Mouse (Mus musculus): Measurements from ENCODE around the gene AF067063. TPM values are rescaled to one million over a fixed set of nuclear protein-coding genes. Genes with fewer than 3 reads are reported as not detected.
A peak's percentile ranks its signal among the peaks of the same experiment; 100 is the strongest.

Gene AF067063
- polyA plus RNA-seq, 2 experiments = not detected

DNA sequence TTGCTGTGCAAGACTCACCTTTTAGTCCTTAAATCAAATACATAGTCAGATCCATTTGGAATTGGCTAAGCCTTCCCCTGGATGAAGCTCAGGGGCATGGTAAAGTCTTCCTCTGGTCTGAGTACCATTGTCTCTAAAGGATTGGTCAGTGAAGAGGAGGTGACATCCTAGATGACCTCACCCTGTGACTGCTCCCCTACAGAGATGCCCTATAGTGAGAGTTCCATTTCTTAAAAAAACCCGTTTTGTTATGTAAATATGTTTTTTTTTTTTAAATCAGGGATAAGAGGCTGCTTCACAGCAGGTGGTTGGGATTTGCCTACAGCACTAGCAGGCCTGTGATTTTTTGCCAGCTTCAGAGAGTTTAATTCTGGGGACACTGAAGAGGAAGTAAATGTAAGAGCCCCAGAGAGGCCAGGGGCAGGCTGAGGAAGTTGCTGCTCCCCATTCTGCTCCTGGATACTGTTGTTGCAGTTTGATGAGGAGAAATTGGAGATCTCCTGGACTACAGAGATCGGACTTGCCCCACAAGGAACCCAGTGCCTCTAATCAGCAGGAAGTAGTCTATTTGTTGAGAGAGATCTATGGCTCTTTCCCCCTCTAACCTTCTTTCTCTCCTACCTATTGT lies 12.3 kb downstream of the AF067063 start:
- 14% methylated on average over 2 of the region's 2 CpGs for WGBS
- no peak overlapping the region for H3K27ac ChIP-seq (replicated peaks; ENCODE audit: low read depth, low read length)
- no peak for TF ChIP-seq POLR2A (IDR thresholded peaks at IDR 0.05; ENCODE audit: borderline replicate concordance, extremely low read depth, insufficient read depth, insufficient read length)
- H3K36me3 ChIP-seq (ENCODE audit: control insufficient read depth, insufficient read depth, low read length) = no peaks in the 10 kb centered on the region
- H3K4me1 ChIP-seq (ENCODE audit: control insufficient read depth, insufficient read depth, low read length) = no peaks in the 10 kb centered on the region
- no peaks in the 10 kb centered on the region for H3K27me3 ChIP-seq (ENCODE audit: control insufficient read depth, insufficient read depth, low read length)
- H3K4me3 ChIP-seq (replicated peaks; ENCODE audit: low read length) = no peak overlapping the region
- H3K9me3 ChIP-seq (ENCODE audit: control insufficient read depth, low read length) = no peaks in the 10 kb centered on the region
- ATAC-seq (ENCODE audit: low FRiP score, low read depth) (no peak), DNase-seq (ENCODE audit: low spot score) (no peak)
- H3K4me2 ChIP-seq (replicated peaks; ENCODE audit: low read depth, low read length, severe bottlenecking) = no peak overlapping the region
- no peak overlapping the region for H3K9ac ChIP-seq (ENCODE audit: low read depth, low read length, severe bottlenecking)

DNA sequence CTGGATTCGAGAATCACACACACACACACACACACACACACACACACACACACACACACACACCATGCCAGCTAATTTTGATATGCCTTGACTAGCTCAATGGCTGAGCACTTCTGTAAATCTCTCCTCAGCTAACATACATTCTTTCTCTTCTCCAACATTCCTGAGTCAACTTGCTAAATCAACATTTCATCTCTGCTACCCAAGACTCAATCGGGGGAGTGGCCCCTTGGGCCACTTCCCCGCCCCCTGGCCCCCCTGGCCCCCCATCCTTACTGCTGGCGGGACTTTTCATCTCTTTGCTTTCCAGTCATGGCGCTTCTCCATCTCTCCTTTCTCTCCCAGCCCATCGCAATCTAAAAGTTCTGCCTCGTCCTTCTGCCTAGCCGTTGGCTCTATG lies 13.2 kb downstream of the AF067063 start:
- Histone ChIP-seq H3K36me3 (ENCODE audit: control insufficient read depth, insufficient read depth, low read length) (no peaks in the 10 kb centered on the region), H3K27me3 (ENCODE audit: control insufficient read depth, insufficient read depth, low read length) (no peaks in the 10 kb centered on the region), H3K9me3 (ENCODE audit: control insufficient read depth, low read length) (no peaks in the 10 kb centered on the region), H3K4me2 (replicated peaks; ENCODE audit: low read depth, low read length, severe bottlenecking) (no peak overlapping the region), H3K27ac (replicated peaks; ENCODE audit: low read depth, low read length) (no peak overlapping the region), H3K4me1 (ENCODE audit: control insufficient read depth, insufficient read depth, low read length) (no peaks in the 10 kb centered on the region), H3K4me3 (replicated peaks; ENCODE audit: low read length) (no peak overlapping the region), H3K9ac (ENCODE audit: low read depth, low read length, severe bottlenecking) (no peak overlapping the region)
- DNase-seq (ENCODE audit: low spot score) (no peak), ATAC-seq (ENCODE audit: low FRiP score, low read depth) (no peak)
- WGBS = 48% methylated on average over 8 of the region's 8 CpGs
- no peak for TF ChIP-seq POLR2A (IDR thresholded peaks at IDR 0.05; ENCODE audit: borderline replicate concordance, extremely low read depth, insufficient read depth, insufficient read length)

DNA sequence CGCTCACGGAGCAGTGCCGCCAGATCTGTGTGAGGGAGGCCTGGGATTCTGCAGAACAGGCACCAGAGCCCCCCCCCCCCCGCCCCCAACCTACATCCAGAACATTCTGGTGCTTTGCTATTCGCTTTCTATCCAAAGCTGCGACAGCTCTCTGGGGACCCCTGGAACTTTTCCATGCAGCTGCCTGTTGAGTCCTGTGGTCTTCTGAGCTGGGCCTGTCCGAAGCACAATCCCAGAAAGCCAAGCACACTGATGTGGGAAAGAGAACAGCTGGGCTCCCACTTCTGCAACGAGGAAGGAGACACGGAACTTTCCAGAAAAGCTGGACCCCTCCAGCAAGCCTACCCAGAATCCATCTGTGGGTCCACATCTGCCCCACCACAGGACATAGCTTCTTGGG lies 20.0 kb downstream of the AF067063 start:
- H3K4me1 ChIP-seq (ENCODE audit: control insufficient read depth, insufficient read depth, low read length) = no peaks in the 10 kb centered on the region
- H3K4me2 ChIP-seq (replicated peaks; ENCODE audit: low read depth, low read length, severe bottlenecking) = no peak overlapping the region
- DNase-seq (ENCODE audit: low spot score) (no peak), ATAC-seq (ENCODE audit: low FRiP score, low read depth) (peak; percentile 50; the same call in 1 of the 2 replicates)
- H3K27ac ChIP-seq (replicated peaks; ENCODE audit: low read depth, low read length) = no peak overlapping the region
- H3K4me3 ChIP-seq (replicated peaks; ENCODE audit: low read length) = no peak overlapping the region
- no peak overlapping the region for H3K9ac ChIP-seq (ENCODE audit: low read depth, low read length, severe bottlenecking)
- WGBS = 67% methylated on average over 9 of the region's 9 CpGs
- H3K9me3 ChIP-seq (ENCODE audit: control insufficient read depth, low read length) = no peaks in the 10 kb centered on the region
- H3K36me3 ChIP-seq (ENCODE audit: control insufficient read depth, insufficient read depth, low read length) = no peaks in the 10 kb centered on the region
- no peaks in the 10 kb centered on the region for H3K27me3 ChIP-seq (ENCODE audit: control insufficient read depth, insufficient read depth, low read length)
- TF ChIP-seq POLR2A (IDR thresholded peaks at IDR 0.05; ENCODE audit: borderline replicate concordance, extremely low read depth, insufficient read depth, insufficient read length) = no peak

DNA sequence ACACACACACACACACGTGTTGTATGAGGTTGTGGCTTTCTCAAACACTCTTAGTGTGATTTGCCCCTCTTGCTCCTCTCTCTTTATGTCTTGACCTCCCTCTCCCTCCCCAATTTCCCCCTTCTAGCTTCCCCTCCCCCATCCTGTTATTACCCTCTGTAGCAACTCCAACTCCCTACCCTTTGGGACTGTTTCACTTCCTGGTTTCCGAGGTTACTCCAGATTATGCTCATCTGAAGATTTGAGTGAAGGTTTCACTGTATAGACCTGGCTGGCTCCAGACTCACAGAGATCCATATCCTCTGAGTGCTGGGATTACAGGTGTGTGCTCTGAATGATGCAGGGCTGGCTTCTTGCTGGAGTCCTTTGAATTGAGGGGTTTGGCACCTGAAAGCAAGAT lies 21.1 kb downstream of the AF067063 start:
- TF ChIP-seq POLR2A (IDR thresholded peaks at IDR 0.05; ENCODE audit: borderline replicate concordance, extremely low read depth, insufficient read depth, insufficient read length) = no peak
- DNase-seq (ENCODE audit: low spot score) (no peak), ATAC-seq (ENCODE audit: low FRiP score, low read depth) (no peak)
- Histone ChIP-seq H3K9ac (ENCODE audit: low read depth, low read length, severe bottlenecking) (no peak overlapping the region), H3K9me3 (ENCODE audit: control insufficient read depth, low read length) (no peaks in the 10 kb centered on the region), H3K4me2 (replicated peaks; ENCODE audit: low read depth, low read length, severe bottlenecking) (no peak overlapping the region), H3K36me3 (ENCODE audit: control insufficient read depth, insufficient read depth, low read length) (no peaks in the 10 kb centered on the region), H3K27ac (replicated peaks; ENCODE audit: low read depth, low read length) (no peak overlapping the region), H3K27me3 (ENCODE audit: control insufficient read depth, insufficient read depth, low read length) (no peaks in the 10 kb centered on the region), H3K4me1 (ENCODE audit: control insufficient read depth, insufficient read depth, low read length) (no peaks in the 10 kb centered on the region), H3K4me3 (replicated peaks; ENCODE audit: low read length) (no peak overlapping the region)
- WGBS = 75% methylated on average over 2 of the region's 2 CpGs

DNA sequence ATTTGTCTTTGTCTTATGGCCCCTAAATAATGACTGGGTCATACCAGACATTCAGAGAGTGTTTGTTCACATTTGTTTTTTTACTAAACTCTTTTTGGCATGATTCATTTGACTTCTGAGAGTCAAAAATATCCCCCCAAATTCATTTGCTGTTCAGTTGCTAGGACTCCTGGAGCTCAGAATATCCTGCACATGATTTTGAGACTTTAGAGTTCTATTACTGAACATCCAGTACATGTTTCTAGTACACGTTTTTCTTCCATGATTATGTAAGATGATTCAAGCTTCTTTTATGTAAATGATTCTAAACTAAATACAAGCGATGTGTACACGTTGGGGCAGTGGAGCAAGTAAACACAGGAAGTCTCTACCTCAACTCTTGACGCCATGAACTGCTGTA lies 32.4 kb downstream of the AF067063 start:
- H3K27ac ChIP-seq (replicated peaks; ENCODE audit: low read depth, low read length) = no peak overlapping the region
- no peak overlapping the region for H3K9ac ChIP-seq (ENCODE audit: low read depth, low read length, severe bottlenecking)
- TF ChIP-seq POLR2A (IDR thresholded peaks at IDR 0.05; ENCODE audit: borderline replicate concordance, extremely low read depth, insufficient read depth, insufficient read length) = no peak
- WGBS = 64% methylated on average over 4 of the region's 4 CpGs
- no peaks in the 10 kb centered on the region for H3K27me3 ChIP-seq (ENCODE audit: control insufficient read depth, insufficient read depth, low read length)
- no peaks in the 10 kb centered on the region for H3K36me3 ChIP-seq (ENCODE audit: control insufficient read depth, insufficient read depth, low read length)
- no peaks in the 10 kb centered on the region for H3K9me3 ChIP-seq (ENCODE audit: control insufficient read depth, low read length)
- no peak for DNase-seq (ENCODE audit: low spot score)
- no peak overlapping the region for H3K4me3 ChIP-seq (replicated peaks; ENCODE audit: low read length)
- H3K4me2 ChIP-seq (replicated peaks; ENCODE audit: low read depth, low read length, severe bottlenecking) = no peak overlapping the region
- ATAC-seq (ENCODE audit: low FRiP score, low read depth) = no peak
- H3K4me1 ChIP-seq (ENCODE audit: control insufficient read depth, insufficient read depth, low read length) = no peaks in the 10 kb centered on the region

Data from limb, embryonic 14.5 days (tissue).